Mouse (Mus musculus): ENCODE data around the gene Tapbpl. TPM values are rescaled to one million over a fixed set of nuclear protein-coding genes. Genes with fewer than 3 reads are reported as not detected.

Tapbpl gene
- polyA plus RNA-seq, 1 experiment from 2014 or later: 8.2 TPM

DNA sequence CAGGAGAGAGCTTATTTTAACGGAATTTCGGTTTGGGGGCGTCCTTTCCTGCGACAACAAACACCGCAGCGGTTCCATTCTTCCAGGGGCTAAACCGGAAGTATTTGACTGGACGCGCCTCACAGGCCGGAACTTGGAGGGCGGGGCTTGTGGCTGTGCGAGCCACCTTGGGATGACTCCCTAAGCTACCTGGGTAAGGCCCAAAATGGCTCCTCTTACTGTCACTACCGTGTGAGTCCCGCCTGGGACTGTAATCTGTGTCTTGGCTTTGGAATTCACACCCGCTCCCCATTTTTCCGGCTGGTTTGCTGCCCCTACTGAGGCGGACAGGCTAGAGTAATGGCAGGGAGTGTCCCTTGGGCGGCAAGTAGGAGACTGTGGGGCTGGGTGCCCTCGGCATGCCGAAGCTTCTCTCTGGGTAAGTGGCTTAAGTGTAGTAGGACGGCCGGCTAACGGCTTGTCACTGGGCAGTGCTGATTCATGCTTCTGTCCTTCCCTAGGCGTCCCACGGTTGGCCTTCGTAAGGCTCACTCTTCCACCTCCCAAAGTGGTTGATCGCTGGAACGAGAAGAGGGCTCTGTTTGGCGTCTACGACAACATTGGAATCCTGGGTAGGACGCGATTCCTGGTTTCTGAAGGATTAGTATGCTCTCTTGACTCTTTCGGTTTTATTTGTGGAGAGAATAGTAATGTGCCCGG lies 39.5 kb downstream of the Tapbpl start:
- Histone ChIP-seq H3K4me3 (peak overlapping the region; percentile 80), H3K4me2 (peak overlapping the region; percentile 94), H3K36me3 (peaks cover 30% of the 10 kb centered on the region), H3K27me3 (no peaks in the 10 kb centered on the region), H3K4me1 (replicated peaks) (peaks cover 23% of the 10 kb centered on the region), H3K9ac (peak overlapping the region; percentile 90), H3K27ac (replicated peaks) (peak overlapping the region; percentile 100), H3K9me3 (no peaks in the 10 kb centered on the region)
- peak; percentile 94 for ATAC-seq (ENCODE audit: low FRiP score, low read depth)
- under 1% methylated on average over 34 of the region's 34 CpGs for WGBS

DNA sequence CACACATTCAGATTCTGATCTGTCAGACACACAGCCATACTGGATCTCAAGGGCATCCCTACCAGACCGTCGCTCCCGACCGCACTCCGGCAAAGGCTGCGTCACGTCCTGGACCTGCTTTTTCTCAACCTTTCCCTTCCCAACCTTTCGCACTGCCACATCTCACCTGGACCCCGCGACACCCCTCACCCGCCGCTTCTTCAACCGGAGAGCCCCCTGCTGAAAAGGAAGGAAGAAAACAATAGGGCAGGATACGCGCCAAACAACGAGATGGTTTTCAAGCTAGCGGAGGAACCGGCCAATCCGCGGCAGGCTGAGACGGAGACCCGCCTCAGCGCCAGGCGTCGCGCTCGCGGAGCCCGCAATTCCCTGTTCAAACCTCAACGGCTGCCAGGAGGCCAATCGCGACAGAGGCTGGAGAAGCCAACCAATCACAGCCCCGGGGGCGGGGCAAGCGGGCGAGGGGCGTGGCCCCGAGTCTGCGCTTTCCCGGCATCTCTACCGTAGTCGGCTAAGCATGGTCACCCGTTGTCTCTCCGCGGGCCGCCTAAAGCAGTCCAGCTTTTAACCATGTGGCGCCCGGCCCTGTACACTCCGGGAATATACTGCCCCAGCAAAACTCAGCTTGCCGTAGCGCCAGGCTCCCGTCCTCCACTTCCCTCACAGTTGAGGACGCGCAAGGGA lies 40.2 kb downstream of the Tapbpl start, which contains the start of the genes Ncapd2 and Mrpl51:
Ncapd2 (minus strand) TSS at position 370 of the 684 bp plus-strand sequence.
Mrpl51 (plus strand) TSS at position 470 of the 684 bp plus-strand sequence.
- Histone ChIP-seq H3K27me3 (no peaks in the 10 kb centered on the region), H3K27ac (replicated peaks) (peak within 1 kb of the TSS; percentile 100), H3K9ac (peak within 1 kb of the TSS; percentile 90), H3K9me3 (no peaks in the 10 kb centered on the region), H3K4me3 (peak within 1 kb of the TSS; percentile 80), H3K4me1 (replicated peaks) (peaks cover 23% of the 10 kb centered on the region), H3K36me3 (peaks cover 30% of the 10 kb centered on the region), H3K4me2 (peak within 1 kb of the TSS; percentile 94)
- ATAC-seq (ENCODE audit: low FRiP score, low read depth): peak; percentile 98
- under 1% methylated on average over 54 of the region's 54 CpGs for WGBS

DNA sequence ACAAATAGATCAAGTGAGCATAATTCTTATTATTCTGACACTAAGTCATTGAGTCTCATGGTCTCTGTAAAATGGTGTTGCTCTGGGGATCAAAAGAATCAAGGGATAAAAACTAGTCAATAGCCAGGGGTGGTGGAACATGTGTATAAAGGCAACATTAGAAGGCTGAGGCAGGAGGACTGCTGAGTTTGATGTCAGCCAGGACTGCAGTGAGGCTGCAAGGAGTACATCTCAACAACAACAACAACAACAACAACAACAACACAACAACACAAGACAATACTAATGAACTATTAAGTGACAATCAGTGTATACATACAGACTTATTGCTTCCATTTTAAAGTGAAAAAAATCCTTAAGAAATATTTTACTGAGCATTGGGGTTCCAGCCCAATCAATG lies 40.8 kb downstream of the Tapbpl start:
- peak overlapping the region; percentile 74 for H3K9ac ChIP-seq
- no peaks in the 10 kb centered on the region for H3K9me3 ChIP-seq
- no peaks in the 10 kb centered on the region for H3K27me3 ChIP-seq
- H3K4me1 ChIP-seq (replicated peaks): peaks cover 23% of the 10 kb centered on the region
- ATAC-seq (ENCODE audit: low FRiP score, low read depth): no peak
- peaks cover 35% of the 10 kb centered on the region for H3K36me3 ChIP-seq
- peak overlapping the region; percentile 94 for H3K4me2 ChIP-seq
- H3K4me3 ChIP-seq: peak overlapping the region; percentile 80
- H3K27ac ChIP-seq (replicated peaks): peak overlapping the region; percentile 100

DNA sequence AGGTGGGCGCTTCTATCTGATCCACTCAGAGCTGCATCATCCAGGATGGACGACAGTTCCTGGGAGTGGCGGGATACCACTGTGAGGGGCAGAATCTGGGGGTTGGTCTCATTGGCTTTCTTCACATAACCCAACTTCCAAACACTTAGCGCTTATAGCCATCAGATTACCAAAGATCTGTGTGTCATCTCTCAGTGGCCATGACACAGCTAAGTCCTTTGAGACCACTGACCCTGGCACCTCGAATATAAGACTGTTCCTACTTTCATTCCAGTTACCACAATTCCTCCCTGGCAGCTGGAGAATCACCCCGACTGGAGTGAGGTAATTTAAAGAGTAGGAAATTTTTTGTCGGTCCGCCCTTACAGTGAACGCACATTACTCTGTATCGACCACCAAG lies 45.5 kb downstream of the Tapbpl start:
- H3K36me3 ChIP-seq: peaks cover 57% of the 10 kb centered on the region
- H3K9me3 ChIP-seq: no peaks in the 10 kb centered on the region

DNA sequence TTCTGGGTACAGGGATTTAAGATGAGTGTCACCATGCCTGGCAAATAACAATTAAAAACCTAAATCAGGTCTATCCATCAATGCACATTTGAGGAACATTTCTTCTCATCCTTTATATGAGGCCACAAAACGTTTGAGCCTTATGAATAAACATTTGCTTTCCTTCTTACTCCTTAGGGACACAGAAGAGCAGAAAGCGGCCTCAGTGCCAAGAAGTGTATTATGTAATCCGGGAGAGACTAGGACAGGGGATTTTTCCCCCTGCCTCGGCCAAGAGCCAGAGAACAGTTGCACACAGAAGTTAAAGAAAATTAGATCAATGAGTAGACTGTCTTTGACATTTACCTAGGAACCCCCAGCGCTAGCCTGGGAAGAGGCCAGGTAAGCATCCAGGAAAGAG lies 49.5 kb downstream of the Tapbpl start:
- H3K36me3 ChIP-seq: peaks cover 81% of the 10 kb centered on the region
- H3K4me2 ChIP-seq: no peak overlapping the region
- no peak overlapping the region for H3K9ac ChIP-seq
- no peaks in the 10 kb centered on the region for H3K9me3 ChIP-seq
- ATAC-seq (ENCODE audit: low FRiP score, low read depth): no peak
- WGBS: 65% methylated on average over 5 of the region's 5 CpGs
- H3K27ac ChIP-seq (replicated peaks): no peak overlapping the region
- no peaks in the 10 kb centered on the region for H3K4me1 ChIP-seq (replicated peaks)
- H3K27me3 ChIP-seq: no peaks in the 10 kb centered on the region
- no peak overlapping the region for H3K4me3 ChIP-seq

More for the DNA sequence above, 45.5 kb downstream of the Tapbpl start:
- peaks cover 10% of the 10 kb centered on the region for H3K4me1 ChIP-seq (replicated peaks)
- no peak for ATAC-seq (ENCODE audit: low FRiP score, low read depth)
- 96% methylated on average over 10 of the region's 10 CpGs for WGBS
- no peaks in the 10 kb centered on the region for H3K27me3 ChIP-seq
- H3K4me2 ChIP-seq: no peak overlapping the region
- no peak overlapping the region for H3K27ac ChIP-seq (replicated peaks)
- H3K4me3 ChIP-seq: no peak overlapping the region
- no peak overlapping the region for H3K9ac ChIP-seq

DNA sequence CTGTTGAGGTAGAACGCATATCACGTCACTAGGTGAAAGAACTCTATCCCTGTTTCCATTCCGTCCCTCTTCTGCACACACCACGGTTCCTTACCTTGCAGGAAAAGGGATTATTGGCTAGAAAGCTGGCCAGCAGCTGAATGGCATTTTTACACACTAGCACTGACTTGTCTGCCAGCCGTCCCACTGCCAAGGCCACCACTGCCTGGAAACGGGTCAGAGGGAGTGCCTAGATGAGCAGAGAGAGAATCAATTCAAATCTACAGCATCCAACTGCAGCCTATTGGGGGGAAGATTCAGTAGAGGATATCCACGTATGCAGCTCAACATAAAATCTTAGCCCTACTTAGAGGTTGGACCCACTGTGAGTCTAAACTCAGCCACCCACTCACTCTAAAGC lies 52.1 kb downstream of the Tapbpl start:
- H3K9ac ChIP-seq: no peak overlapping the region
- no peak overlapping the region for H3K27ac ChIP-seq (replicated peaks)
- WGBS: 93% methylated on average over 7 of the region's 7 CpGs
- H3K36me3 ChIP-seq: peaks cover 86% of the 10 kb centered on the region
- H3K4me1 ChIP-seq (replicated peaks): no peaks in the 10 kb centered on the region
- ATAC-seq (ENCODE audit: low FRiP score, low read depth): no peak
- no peaks in the 10 kb centered on the region for H3K27me3 ChIP-seq
- H3K9me3 ChIP-seq: no peaks in the 10 kb centered on the region
- H3K4me3 ChIP-seq: no peak overlapping the region
- no peak overlapping the region for H3K4me2 ChIP-seq

DNA sequence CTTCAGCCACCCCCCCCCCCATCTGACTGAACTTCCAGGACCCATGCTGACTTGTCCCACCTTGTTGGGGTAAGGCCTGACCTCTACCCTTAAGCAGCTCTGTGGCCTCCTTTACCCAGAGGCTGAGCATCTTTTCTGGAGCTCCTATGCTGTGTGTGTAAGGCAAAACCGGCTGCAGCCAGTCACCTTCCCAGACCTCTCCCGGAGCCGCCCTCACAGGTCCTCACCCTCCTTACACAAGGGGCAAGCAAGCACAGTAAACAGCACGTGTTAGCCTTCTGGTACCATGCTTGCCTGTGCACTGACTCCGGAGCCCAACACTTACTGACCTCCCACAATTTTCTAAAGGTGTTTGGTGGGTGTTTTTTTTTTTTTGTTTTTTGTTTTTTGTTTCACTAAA lies 56.2 kb downstream of the Tapbpl start:
- no peak overlapping the region for H3K4me3 ChIP-seq
- no peaks in the 10 kb centered on the region for H3K4me1 ChIP-seq (replicated peaks)
- no peaks in the 10 kb centered on the region for H3K27me3 ChIP-seq
- no peaks in the 10 kb centered on the region for H3K9me3 ChIP-seq
- no peak overlapping the region for H3K27ac ChIP-seq (replicated peaks)
- ATAC-seq (ENCODE audit: low FRiP score, low read depth): no peak
- no peak overlapping the region for H3K9ac ChIP-seq
- WGBS: 96% methylated on average over 5 of the region's 5 CpGs
- H3K4me2 ChIP-seq: no peak overlapping the region
- peaks cover 90% of the 10 kb centered on the region for H3K36me3 ChIP-seq

Small RNA genes lying within 50 kb of the gene (microRNA-seq; reads per million reads assigned to microRNA genes)
- gene Mir3098: not detected
- not detected for gene Mir8113

Other genes starting within 250 kb of the Tapbpl start
- gene Pianp, start 235.2 kb downstream of the Tapbpl start, polyA plus RNA-seq (2015; fragmentation: Nextera tagmentation; extraction: Ambion mirVana): 58.8 and 73.5 TPM in 2 replicates
- 14.9 and 19.6 TPM in 2 replicates for gene Zfp384, start 222.7 kb downstream of the Tapbpl start, polyA plus RNA-seq (2015; fragmentation: Nextera tagmentation; extraction: Ambion mirVana)
- gene Ing4, start 192.1 kb downstream of the Tapbpl start, polyA plus RNA-seq (2015; fragmentation: Nextera tagmentation; extraction: Ambion mirVana): 141 and 144 TPM in 2 replicates
- gene Acrbp, start 182.2 kb downstream of the Tapbpl start, polyA plus RNA-seq (2015; fragmentation: Nextera tagmentation; extraction: Ambion mirVana): 19.1 and 20.9 TPM in 2 replicates
- gene Lpar5, start 163.9 kb downstream of the Tapbpl start, polyA plus RNA-seq (2015; fragmentation: Nextera tagmentation; extraction: Ambion mirVana): 0.54 and 1.0 TPM in 2 replicates
- gene Chd4, start 135.9 kb downstream of the Tapbpl start, polyA plus RNA-seq (2015; fragmentation: Nextera tagmentation; extraction: Ambion mirVana): 90.3 and 93.1 TPM in 2 replicates
- gene Nop2, start 100.0 kb downstream of the Tapbpl start, polyA plus RNA-seq (2015; fragmentation: Nextera tagmentation; extraction: Ambion mirVana): 47.7 and 49.7 TPM in 2 replicates
- 22.1 and 23.7 TPM in 2 replicates for gene Iffo1, start 86.6 kb downstream of the Tapbpl start, polyA plus RNA-seq (2015; fragmentation: Nextera tagmentation; extraction: Ambion mirVana)
- gene Gapdh, start 65.4 kb downstream of the Tapbpl start, polyA plus RNA-seq (2015; fragmentation: Nextera tagmentation; extraction: Ambion mirVana): 1,531 and 1,630 TPM in 2 replicates
- gene Ncapd2, start 40.2 kb downstream of the Tapbpl start, polyA plus RNA-seq (2015; fragmentation: Nextera tagmentation; extraction: Ambion mirVana): 51.3 and 57.1 TPM in 2 replicates
- 148 and 150 TPM in 2 replicates for gene Mrpl51, start 40.1 kb downstream of the Tapbpl start, polyA plus RNA-seq (2015; fragmentation: Nextera tagmentation; extraction: Ambion mirVana)
- 28.1 and 28.4 TPM in 2 replicates for gene Vamp1, start 16.3 kb downstream of the Tapbpl start, polyA plus RNA-seq (2015; fragmentation: Nextera tagmentation; extraction: Ambion mirVana)
- gene Cd27, start 5.2 kb upstream of the Tapbpl start, polyA plus RNA-seq (2015; fragmentation: Nextera tagmentation; extraction: Ambion mirVana): 1.6 and 1.7 TPM in 2 replicates
- not detected in 2 replicates for gene Tuba3a, start 54.2 kb upstream of the Tapbpl start, polyA plus RNA-seq (2015; fragmentation: Nextera tagmentation; extraction: Ambion mirVana)
- gene Ltbr, start 82.0 kb upstream of the Tapbpl start, polyA plus RNA-seq (2015; fragmentation: Nextera tagmentation; extraction: Ambion mirVana): 15.3 and 15.6 TPM in 2 replicates
- gene Scnn1a, start 88.8 kb upstream of the Tapbpl start, polyA plus RNA-seq (2015; fragmentation: Nextera tagmentation; extraction: Ambion mirVana): 0.41 and 0.66 TPM in 2 replicates
- 14.8 and 16.6 TPM in 2 replicates for gene Tnfrsf1a, start 117.5 kb upstream of the Tapbpl start, polyA plus RNA-seq (2015; fragmentation: Nextera tagmentation; extraction: Ambion mirVana)
- 0.16 and 0.29 TPM in 2 replicates for gene Plekhg6, start 148.9 kb upstream of the Tapbpl start, polyA plus RNA-seq (2015; fragmentation: Nextera tagmentation; extraction: Ambion mirVana)